Mouse (Mus musculus) mouse embryonic stem cell (cell line): ENCODE measurements at regions not wholly inside any gene's neighbourhood (a gene's known extent, or its start where the extent isn't known, plus 50 kb on each side); places are given as distances from the start of the nearest gene placed in this dataset.

Experiments
- in situ Hi-C, 2 experiments: fragments of 300-500 bp; cut with MboI; formaldehyde crosslinking; loops; 1 replicate in 1 of 2; 3 replicates in 1 of 2; pipeline ENCODE4 v1.14.3; 2019 to 2020; ENCODE audit warnings: low sequenced_read_pairs in 2 of 2, low pct_unique_long_range_greater_than_20kb in 1 of 2, mixed read lengths in 1 of 2; ENCODE audit not compliant: unreplicated experiment in 1 of 2

DNA sequence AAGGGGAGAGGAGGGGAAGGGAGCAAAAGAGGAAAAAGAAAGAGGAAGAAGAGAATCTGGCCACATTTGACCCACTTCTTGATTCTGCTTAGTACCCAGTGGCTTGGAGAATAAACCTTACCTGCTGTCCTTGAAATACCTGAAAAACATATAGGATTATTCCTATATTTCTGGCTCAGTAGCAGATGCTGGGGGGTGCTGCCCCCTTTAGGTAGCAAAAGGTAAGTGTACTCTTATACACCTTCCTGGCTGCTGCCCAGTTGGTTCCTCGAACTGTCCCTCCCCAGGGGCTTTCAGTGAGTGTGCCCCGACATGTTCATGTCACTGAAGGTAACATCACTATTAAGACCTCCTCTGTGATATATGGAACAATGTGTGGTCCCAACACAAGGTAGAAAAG, 180.7 kb upstream of the Kdm8 start:
- in situ Hi-C loops = no loop called here

DNA sequence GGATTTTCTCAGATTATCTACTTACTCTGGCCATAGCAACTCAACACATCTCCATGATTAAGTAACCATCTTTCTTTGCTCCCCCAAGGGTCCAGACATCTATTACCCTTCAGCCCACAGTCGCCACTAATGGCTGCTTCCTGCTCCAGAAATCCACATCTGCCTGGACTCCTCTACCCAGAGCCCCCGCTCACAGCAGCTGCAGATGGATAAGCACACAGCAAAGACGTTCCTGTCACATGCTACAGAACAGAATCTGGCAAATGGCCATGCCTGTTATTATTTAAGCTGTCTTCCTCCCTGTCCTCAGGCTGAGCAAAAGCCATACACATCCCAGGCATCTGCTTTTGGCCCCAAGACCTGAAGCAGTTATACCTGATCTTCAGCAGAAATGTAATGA, 173.8 kb upstream of the Kdm8 start:
- in situ Hi-C loops = no loop called here

GRCm38 (mm10) chr7:125271356-125271755, 173.1 kb upstream of the Kdm8 start:
- in situ Hi-C loops = no loop called here

GRCm38 (mm10) chr7:125281371-125281770, 163.1 kb upstream of the Kdm8 start:
- in situ Hi-C loops = no loop called here

DNA sequence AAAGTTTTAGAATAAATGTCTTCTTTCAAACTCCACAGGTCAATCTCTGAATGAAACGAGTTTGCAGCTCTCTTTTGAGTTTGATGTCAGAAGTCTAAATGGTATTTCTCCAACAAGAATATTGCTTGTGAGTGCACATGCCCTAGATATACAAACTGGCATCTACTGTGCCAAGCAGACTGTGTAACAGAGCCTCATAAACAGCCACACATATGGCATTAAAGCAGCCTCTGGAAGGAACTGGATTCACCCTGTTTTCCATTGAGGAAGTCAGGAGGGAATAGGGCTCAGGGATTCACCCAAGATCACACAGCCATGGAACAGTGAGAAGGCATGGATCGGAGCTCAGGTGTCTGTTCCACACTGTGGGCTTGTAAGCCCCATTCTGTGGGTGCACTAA, 149.2 kb upstream of the Kdm8 start:
- in situ Hi-C loops = no loop called here

DNA sequence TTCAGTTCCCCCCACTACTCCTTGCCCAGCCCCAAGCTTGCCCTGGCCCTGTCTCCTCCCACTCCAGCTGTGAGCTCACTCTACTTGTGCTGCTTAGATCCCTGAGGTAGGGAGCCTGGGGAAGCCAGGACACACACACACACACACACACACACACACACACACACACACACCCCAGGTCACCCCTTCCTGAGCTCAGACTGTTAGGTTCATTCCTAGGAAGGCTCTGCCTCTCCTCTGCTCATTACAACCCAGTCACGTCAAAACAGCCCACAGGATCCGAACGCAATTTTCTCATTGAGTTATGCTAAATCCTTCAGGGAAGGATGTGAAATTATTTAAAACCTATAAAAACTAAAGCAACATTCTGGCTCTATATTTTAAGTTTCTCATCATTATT, 136.0 kb upstream of the Kdm8 start:
- in situ Hi-C loops = no loop called here

GRCm38 (mm10) chr7:125310971-125311370, 133.5 kb upstream of the Kdm8 start:
- in situ Hi-C loops = no loop called here

DNA sequence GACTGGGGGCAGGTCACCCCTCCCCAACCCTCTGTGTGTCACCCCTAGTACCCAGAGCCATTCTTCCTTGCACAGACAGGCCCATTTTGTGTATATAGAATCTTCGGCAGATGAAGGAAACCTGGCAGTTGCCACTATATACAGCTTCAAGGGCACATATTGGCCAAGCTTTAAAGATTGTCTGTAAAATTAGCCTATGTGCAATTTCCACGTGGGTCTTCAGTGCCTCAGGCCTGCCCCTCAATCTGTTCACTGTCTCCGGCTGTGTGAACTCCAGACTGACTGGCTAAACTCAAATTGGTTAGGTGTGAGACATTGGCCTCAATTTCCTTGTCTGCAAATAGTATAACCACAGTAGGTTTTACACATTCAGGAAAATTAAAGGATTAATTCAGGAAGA, 130.9 kb upstream of the Kdm8 start:
- in situ Hi-C loops = no loop called here

DNA sequence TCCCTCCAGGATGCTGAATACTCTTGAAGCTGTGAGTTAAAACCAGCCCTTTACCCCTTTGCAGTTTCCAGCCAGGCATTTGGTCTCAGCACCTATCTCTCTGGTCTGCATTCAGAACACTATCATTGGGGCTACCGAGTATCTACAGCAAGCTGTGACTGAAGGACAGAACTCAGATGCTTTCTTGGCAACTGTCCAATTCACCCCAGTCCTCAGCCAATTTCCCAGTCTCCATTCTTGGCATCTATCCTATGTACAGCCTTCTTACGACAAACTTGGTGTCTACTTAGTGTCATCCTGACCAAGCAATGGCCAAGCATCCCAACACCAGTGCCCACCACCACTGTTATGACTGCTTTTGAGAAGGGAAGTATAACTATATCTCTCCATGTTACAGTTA, 109.7 kb upstream of the Kdm8 start:
- in situ Hi-C loops = no loop called here

- in situ Hi-C loops = no loop called here
Measured at GRCm38 (mm10) chr7:125335586-125336165, 108.8 kb upstream of the Kdm8 start.

DNA sequence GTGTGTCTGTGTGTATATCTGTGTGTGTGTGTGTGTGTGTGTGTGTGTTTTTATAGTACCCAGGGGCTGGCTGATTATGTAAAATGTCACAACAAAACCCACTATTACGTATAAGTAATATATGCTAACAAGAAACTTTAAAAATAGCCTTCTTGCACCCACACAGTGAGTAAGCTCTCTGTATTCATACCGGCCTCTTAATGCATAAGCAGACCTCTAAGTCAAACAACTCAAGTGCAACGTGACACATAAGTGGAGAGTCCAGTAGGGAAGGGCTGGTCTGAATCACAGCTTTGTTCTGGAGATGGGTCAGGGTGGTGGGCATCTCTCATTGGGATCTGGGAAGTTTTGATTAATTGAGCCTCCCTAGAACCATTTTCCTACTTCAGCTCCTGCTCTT, 107.7 kb upstream of the Kdm8 start:
- in situ Hi-C loops = no loop called here

GRCm38 (mm10) chr7:125338177-125338751, 106.2 kb upstream of the Kdm8 start:
- in situ Hi-C loops = no loop called here

- in situ Hi-C loops = no loop called here
Measured at GRCm38 (mm10) chr7:125340326-125340905, 104.1 kb upstream of the Kdm8 start.

DNA sequence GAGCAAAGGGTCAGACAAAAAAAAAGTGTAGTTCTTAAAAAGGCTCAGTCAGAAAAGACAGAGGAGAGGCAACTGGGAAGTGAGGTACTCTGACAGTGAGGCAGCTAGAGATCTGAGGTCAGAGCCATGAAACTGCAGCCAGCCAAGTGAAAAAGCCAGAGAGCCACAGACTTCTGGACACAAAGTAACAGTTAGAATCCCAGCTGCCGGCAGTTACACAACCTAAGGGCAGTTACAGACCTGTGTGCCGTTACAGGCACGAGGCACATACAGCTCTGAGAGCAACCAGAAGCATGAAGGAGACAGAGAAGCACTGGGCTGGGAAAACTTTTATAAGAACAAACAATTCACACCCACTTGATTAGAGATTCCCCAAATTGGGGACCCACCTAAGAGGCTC, 94.9 kb upstream of the Kdm8 start:
- in situ Hi-C loops = no loop called here

DNA sequence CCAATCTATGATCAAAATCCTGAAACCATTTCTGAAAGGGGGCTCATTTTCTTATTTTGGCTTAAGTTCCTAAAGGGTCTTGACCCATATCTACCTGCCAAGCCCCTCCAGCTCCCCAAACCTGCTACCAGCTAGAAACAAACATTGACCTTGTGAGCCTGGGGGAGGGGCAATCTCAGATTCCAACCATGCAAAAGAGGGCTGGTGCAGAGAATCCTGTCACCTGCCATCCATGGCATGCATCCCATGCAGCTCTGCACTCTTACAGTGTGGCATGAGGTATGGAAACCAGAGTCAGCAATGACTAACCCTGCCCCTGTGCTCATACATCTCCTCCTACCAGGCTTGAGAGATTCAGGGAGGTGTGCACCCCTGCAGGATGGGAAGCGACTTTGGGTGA, 90.3 kb upstream of the Kdm8 start:
- in situ Hi-C loops = no loop called here

DNA sequence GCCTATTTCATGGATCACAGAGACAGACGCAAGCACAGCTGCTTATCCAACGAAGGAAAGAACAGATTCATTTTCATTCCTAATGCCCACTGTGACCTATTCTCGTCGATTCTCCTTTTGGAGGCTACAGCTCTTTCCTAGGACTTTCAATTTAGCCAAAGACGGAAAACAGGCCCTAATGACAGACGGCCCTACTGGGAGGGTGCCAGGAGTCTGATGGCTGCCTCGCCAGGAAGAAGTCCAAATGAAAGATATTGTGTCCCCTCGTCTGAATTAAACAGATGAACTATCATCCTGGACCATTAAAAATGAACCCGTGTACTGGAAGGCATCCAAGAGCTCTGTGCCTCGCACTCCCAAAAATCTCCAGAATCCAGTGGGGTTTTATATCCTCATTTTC, 89.5 kb upstream of the Kdm8 start:
- in situ Hi-C loops = no loop called here

DNA sequence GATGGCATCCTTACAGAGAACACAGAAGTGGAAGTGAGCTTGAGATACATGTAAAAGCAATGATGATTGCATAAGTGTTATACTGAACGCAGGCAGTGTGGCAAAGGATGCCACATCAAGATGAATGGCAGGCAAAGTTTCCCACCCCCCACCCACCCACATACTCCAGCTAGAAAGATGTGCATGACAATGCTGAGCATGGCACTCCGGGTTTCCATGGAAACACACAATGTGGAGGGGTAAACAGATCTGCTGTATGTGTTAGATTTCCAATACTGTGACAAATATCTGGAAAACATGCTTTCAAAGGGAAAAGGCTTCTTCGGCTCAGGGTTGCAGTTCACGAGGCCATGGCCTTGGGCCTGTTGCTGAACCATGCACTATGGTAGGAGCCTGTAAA, 86.5 kb upstream of the Kdm8 start:
- in situ Hi-C loops = no loop called here

DNA sequence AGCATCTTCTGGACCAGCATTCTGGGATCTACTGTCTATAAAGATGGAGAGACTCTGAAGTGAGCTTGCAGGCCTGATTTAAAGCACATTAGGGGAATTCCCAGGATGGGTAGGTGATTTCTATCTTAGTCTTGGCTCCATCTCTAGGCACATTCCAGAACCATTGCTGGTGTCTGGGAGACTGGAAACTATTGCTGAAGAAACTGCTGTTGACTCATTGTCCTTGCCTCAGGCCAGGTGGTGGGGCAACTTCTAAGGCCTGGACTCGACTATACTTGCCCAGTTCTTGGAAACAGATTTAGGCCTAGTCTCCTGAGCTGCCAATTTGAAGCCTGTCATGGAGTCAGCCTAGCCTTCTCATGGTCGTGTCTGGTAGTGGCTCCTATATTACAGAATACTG, 61.5 kb upstream of the Kdm8 start:
- in situ Hi-C loops = no loop called here

- in situ Hi-C loops = no loop called here
Measured at GRCm38 (mm10) chr7:125384171-125384570, 60.3 kb upstream of the Kdm8 start.

- in situ Hi-C loops = no loop called here
Measured at GRCm38 (mm10) chr7:125392536-125392935, 51.9 kb upstream of the Kdm8 start.
